Mouse (Mus musculus) erythroid progenitor cell, adult 5-6 weeks (primary cell): ENCODE data around the gene Slc16a3. TPM values are rescaled to one million over a fixed set of nuclear protein-coding genes. Genes with fewer than 3 reads are reported as not detected.

ENCODE experiments used
- ATAC-seq: replicated peaks from 2 replicates; pipeline ENCODE4 v1.8.0; 2016; ENCODE audit warnings: moderate number of reproducible peaks, mild to moderate bottlenecking, moderate TSS enrichment, inconsistent platforms; ENCODE audit not compliant: poor library complexity, low FRiP score, severe bottlenecking
- total RNA-seq, 2 experiments: library from RNA; stranded (forward) in 1 of 2; stranded (reverse) in 1 of 2; fragments of 150-400 nt in 1 of 2; fragments of 186-747, 209-891 nt in 1 of 2; gene quantifications; 2 replicates each; pipeline versions ENCODE4 v1.2.3 to v1.2.4; 2015 to 2017; ENCODE audit warnings: low replicate concordance in 2 of 2

Slc16a3 gene
- total RNA-seq, 2 experiments from 2014 or later = 0.98 to 5.4 TPM

DNA sequence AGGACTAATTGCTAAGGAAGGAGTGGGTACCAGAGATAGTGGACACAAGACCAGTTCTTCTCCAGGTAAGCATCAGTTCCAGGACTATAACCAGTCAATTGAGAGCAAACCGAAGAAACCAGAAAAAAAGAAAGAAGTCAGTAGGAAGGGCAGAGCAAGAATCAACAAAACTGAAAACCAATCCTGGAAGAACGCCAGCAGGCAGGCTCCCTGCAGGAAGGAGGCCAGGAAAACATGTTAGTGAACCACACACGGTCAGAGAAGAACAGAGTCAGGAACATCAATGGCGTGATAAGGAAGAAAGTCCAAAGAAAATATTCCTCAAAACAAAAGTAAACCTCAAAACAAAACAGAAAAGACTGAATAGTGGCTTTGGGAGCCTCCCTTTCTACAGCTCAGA lies 53.7 kb downstream of the Slc16a3 start:
- ATAC-seq = no peak

DNA sequence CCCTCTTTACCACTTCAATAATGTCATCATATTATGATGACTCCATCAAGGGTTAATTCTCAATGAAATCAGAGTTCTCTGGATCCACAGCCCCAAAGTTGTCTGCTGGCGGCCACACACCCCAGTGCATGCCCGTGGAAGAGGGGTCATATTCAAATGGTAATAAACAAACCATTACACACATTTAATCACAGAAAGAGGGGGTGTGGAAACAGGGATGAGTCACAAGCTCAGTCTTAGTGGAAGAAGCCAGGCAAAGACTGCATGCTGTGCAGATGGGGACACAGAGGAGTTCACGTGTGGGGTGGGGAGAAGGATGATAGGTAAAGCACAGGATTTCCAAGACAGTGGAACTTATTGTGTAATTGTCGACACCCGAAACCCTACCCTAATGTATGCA lies 56.0 kb downstream of the Slc16a3 start:
- ATAC-seq = no peak

DNA sequence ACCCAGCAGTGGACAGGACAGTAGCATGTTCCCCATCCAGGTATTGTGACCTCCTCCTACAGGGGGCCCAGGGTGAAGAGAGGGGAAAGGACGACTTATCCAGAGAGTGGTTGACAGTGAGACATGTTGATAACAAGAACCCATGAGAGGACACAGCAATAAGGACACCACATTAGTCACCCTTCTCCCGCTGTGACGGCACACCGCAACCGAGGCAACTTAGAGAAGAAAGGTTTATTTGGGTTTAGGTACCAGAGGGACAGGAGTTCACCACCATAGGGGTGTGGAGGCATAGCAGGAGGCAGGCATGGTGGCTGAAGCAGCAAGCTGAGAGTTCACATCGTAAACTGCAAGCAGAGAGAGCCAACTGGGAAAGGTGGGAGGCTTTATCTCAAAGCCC lies 57.9 kb downstream of the Slc16a3 start:
- no peak for ATAC-seq

- ATAC-seq = no peak
These were observed 61.9 kb downstream of the Slc16a3 start for GRCm38 (mm10) chr11:121010044-121010755.

Other genes with a start within 250 kb of the Slc16a3 start
- gene Cenpx, start 234.7 kb upstream of the Slc16a3 start, total RNA-seq (2015; ENCODE audit: low replicate concordance) = 7.1 and 35.3 TPM in 2 replicates
- gene Cenpx, start 234.7 kb upstream of the Slc16a3 start, total RNA-seq (2017; ENCODE audit: low replicate concordance) = 15.0 and 21.2 TPM in 2 replicates
- gene Lrrc45, start 234.6 kb upstream of the Slc16a3 start, total RNA-seq (2015; ENCODE audit: low replicate concordance) = 3.4 and 6.1 TPM in 2 replicates
- gene Lrrc45, start 234.6 kb upstream of the Slc16a3 start, total RNA-seq (2017; ENCODE audit: low replicate concordance) = 12.3 and 12.9 TPM in 2 replicates
- gene Rac3, start 227.0 kb upstream of the Slc16a3 start, total RNA-seq (2015; ENCODE audit: low replicate concordance) = not detected in 2 replicates
- 1.3 and 3.5 TPM in 2 replicates for gene Rac3, start 227.0 kb upstream of the Slc16a3 start, total RNA-seq (2017; ENCODE audit: low replicate concordance)
- 3.6 TPM in 1 of 2 replicates, not detected in the other for gene Dcxr, start 221.2 kb upstream of the Slc16a3 start, total RNA-seq (2015; ENCODE audit: low replicate concordance)
- gene Dcxr, start 221.2 kb upstream of the Slc16a3 start, total RNA-seq (2017; ENCODE audit: low replicate concordance) = 7.2 TPM in 1 of 2 replicates, not detected in the other
- gene Cbr2, start 216.4 kb upstream of the Slc16a3 start, total RNA-seq (2015; ENCODE audit: low replicate concordance) = 21.8 and 23.4 TPM in 2 replicates
- gene Cbr2, start 216.4 kb upstream of the Slc16a3 start, total RNA-seq (2017; ENCODE audit: low replicate concordance) = not detected in 2 replicates
- gene Hmga1b, start 185.7 kb upstream of the Slc16a3 start, total RNA-seq (2015; ENCODE audit: low replicate concordance) = 3.2 and 12.6 TPM in 2 replicates
- 3.0 and 5.7 TPM in 2 replicates for gene Hmga1b, start 185.7 kb upstream of the Slc16a3 start, total RNA-seq (2017; ENCODE audit: low replicate concordance)
- 3.2 and 6.7 TPM in 2 replicates for gene Rfng, start 164.3 kb upstream of the Slc16a3 start, total RNA-seq (2015; ENCODE audit: low replicate concordance)
- gene Rfng, start 164.3 kb upstream of the Slc16a3 start, total RNA-seq (2017; ENCODE audit: low replicate concordance) = 0.91 and 1.3 TPM in 2 replicates
- gene Gps1, start 164.2 kb upstream of the Slc16a3 start, total RNA-seq (2015; ENCODE audit: low replicate concordance) = 31.4 and 39.0 TPM in 2 replicates
- gene Gps1, start 164.2 kb upstream of the Slc16a3 start, total RNA-seq (2017; ENCODE audit: low replicate concordance) = 17.6 and 19.9 TPM in 2 replicates
- 46.1 and 62.0 TPM in 2 replicates for gene Dus1l, start 152.1 kb upstream of the Slc16a3 start, total RNA-seq (2015; ENCODE audit: low replicate concordance)
- 15.4 and 24.6 TPM in 2 replicates for gene Dus1l, start 152.1 kb upstream of the Slc16a3 start, total RNA-seq (2017; ENCODE audit: low replicate concordance)
- gene Fasn, start 123.9 kb upstream of the Slc16a3 start, total RNA-seq (2015; ENCODE audit: low replicate concordance) = 3.2 and 16.3 TPM in 2 replicates
- gene Fasn, start 123.9 kb upstream of the Slc16a3 start, total RNA-seq (2017; ENCODE audit: low replicate concordance) = 0.83 and 2.8 TPM in 2 replicates
- 6.7 and 11.2 TPM in 2 replicates for gene Ccdc57, start 15.6 kb upstream of the Slc16a3 start, total RNA-seq (2015; ENCODE audit: low replicate concordance)
- 12.1 and 13.5 TPM in 2 replicates for gene Ccdc57, start 15.6 kb upstream of the Slc16a3 start, total RNA-seq (2017; ENCODE audit: low replicate concordance)
- 7.6 and 27.7 TPM in 2 replicates for gene Csnk1d, start 42.9 kb downstream of the Slc16a3 start, total RNA-seq (2015; ENCODE audit: low replicate concordance)
- gene Csnk1d, start 42.9 kb downstream of the Slc16a3 start, total RNA-seq (2017; ENCODE audit: low replicate concordance) = 17.3 and 26.2 TPM in 2 replicates
- 4.0 and 13.0 TPM in 2 replicates for gene Cd7, start 90.9 kb downstream of the Slc16a3 start, total RNA-seq (2015; ENCODE audit: low replicate concordance)
- gene Cd7, start 90.9 kb downstream of the Slc16a3 start, total RNA-seq (2017; ENCODE audit: low replicate concordance) = 1.2 TPM in 1 of 2 replicates, not detected in the other
- not detected in 2 replicates for gene Sectm1b, start 115.1 kb downstream of the Slc16a3 start, total RNA-seq (2015; ENCODE audit: low replicate concordance)
- not detected in 2 replicates for gene Sectm1b, start 115.1 kb downstream of the Slc16a3 start, total RNA-seq (2017; ENCODE audit: low replicate concordance)
- gene Sectm1a, start 132.7 kb downstream of the Slc16a3 start, total RNA-seq (2015; ENCODE audit: low replicate concordance) = not detected in 2 replicates
- not detected in 2 replicates for gene Sectm1a, start 132.7 kb downstream of the Slc16a3 start, total RNA-seq (2017; ENCODE audit: low replicate concordance)
- not detected in 2 replicates for gene Tex19.2, start 170.2 kb downstream of the Slc16a3 start, total RNA-seq (2015; ENCODE audit: low replicate concordance)
- gene Tex19.2, start 170.2 kb downstream of the Slc16a3 start, total RNA-seq (2017; ENCODE audit: low replicate concordance) = not detected in 2 replicates
- not detected in 2 replicates for gene Tex19.1, start 197.7 kb downstream of the Slc16a3 start, total RNA-seq (2015; ENCODE audit: low replicate concordance)
- not detected in 2 replicates for gene Tex19.1, start 197.7 kb downstream of the Slc16a3 start, total RNA-seq (2017; ENCODE audit: low replicate concordance)
- not detected in 2 replicates for gene Uts2r, start 211.8 kb downstream of the Slc16a3 start, total RNA-seq (2015; ENCODE audit: low replicate concordance)
- gene Uts2r, start 211.8 kb downstream of the Slc16a3 start, total RNA-seq (2017; ENCODE audit: low replicate concordance) = not detected in 2 replicates